Mouse (Mus musculus): ENCODE results near the gene Ralgapa2. TPM values are rescaled to one million over a fixed set of nuclear protein-coding genes. Genes with fewer than 3 reads are reported as not detected.

Gene Ralgapa2
- polyA plus RNA-seq, 1 experiment: 10.7 TPM

GRCm38 (mm10) chr2:146457494-146457893 is 54.6 kb downstream of the Ralgapa2 start:
- WGBS: 27% methylated on average over 2 of the region's 2 CpGs
- no peak for DNase-seq (ENCODE audit: low read depth, low spot score)

GRCm38 (mm10) chr2:146456612-146457011 is 55.5 kb downstream of the Ralgapa2 start:
- DNase-seq (ENCODE audit: low read depth, low spot score): no peak
- 69% methylated on average over 7 of the region's 7 CpGs for WGBS

DNA sequence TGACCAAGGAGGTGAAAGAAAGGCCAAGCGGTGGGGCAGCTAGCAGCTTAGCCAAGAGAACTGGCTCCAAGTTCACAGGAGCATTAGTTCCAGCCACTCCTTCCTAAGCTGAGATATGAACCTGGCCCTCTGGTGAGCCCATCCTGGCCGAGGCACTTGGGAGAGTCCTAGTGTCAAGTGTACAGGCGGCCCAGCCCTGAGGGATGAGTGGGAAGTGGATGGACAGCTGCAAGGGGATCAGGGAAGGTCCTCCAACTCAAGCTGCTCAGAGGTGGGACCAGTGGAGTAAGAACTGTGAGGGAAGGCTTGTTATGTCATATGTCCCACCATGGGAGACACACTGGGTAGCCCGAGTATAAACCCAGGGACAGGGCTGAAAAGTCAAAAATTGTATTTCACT is 56.1 kb downstream of the Ralgapa2 start:
- 89% methylated on average over 4 of the region's 4 CpGs for whole genome bisulfite sequencing
- DNase-seq (ENCODE audit: low read depth, low spot score): no peak

DNA sequence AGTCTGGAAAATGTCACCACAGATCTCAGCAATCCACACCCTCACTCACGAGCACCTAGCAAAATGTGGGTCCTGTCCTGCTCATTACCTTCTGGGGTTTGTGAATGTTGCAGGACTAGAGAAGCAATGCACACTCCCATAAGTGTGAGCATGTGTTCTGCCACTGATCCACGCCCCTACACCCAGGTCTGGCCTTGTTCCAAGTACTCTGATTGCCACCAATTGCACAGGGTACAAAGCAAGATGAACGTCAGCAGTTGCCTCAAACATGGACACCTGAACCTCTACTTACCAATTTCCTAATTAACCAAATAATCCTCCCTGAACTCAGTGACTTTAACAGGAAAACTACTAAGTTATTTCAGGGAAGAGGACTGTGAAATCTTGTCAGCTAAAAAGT is 68.1 kb downstream of the Ralgapa2 start:
- 43% methylated on average over 3 of the region's 3 CpGs for WGBS
- no peak for DNase-seq (ENCODE audit: low read depth, low spot score)

DNA sequence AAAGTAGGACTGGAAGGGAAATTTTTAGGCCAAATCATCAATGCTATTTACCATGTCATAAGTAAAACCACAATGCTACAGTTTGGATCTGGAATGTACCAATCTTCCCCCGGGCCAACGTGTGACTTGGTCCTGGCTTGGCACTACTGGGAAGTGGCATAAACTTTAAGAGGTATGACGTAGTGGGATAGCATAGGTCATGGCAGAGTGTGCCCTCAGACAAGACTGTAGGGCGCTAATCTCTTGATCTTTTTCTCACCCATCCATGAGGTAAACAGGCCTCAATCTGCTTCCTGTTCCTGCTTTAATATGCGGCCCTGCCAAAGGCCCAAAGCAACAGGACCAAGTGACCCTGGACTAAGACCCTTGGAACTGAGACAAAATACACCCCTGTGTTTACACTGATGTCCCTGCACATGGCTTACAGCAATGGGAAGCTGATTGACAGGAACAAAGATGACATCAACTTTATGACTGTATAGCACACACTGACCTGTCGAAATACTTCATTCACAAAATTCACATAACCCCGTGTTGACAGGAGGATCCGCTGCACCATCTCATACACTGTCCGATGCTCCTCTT is 68.8 kb downstream of the Ralgapa2 start:
- 92% methylated on average over 9 of the region's 9 CpGs for WGBS
- DNase-seq (ENCODE audit: low read depth, low spot score): no peak

DNA sequence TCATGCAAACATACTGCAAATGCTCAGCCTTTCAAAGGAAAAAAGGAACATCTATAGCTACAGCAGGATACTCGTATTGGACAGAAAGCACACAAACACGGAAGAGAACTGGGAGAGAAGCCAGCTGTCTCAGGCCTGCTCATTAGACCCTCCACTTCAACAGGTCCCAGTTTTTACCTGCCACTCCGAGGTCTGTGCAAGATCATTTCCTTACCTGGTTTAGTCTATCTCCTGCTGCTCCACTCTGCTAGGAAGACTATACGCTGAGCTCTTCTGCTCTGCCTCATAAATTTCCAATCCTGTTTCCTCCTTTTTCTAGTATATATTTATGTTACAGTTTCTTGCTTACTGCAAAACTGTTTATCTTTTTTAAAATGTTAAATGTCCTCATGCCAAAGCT is 70.4 kb downstream of the Ralgapa2 start:
- WGBS: 70% methylated on average over 4 of the region's 4 CpGs

GRCm38 (mm10) chr2:146428751-146429150 is 83.4 kb downstream of the Ralgapa2 start:
- 83% methylated on average over 3 of the region's 3 CpGs for WGBS
- no peak for DNase-seq (ENCODE audit: low read depth, low spot score)

More for the DNA sequence above, 70.4 kb downstream of the Ralgapa2 start:
- DNase-seq (ENCODE audit: low read depth, low spot score): no peak

GRCm38 (mm10) chr2:146427380-146427779 is 84.8 kb downstream of the Ralgapa2 start:
- DNase-seq (ENCODE audit: low read depth, low spot score): no peak
- WGBS: 90% methylated on average over 3 of the region's 3 CpGs

DNA sequence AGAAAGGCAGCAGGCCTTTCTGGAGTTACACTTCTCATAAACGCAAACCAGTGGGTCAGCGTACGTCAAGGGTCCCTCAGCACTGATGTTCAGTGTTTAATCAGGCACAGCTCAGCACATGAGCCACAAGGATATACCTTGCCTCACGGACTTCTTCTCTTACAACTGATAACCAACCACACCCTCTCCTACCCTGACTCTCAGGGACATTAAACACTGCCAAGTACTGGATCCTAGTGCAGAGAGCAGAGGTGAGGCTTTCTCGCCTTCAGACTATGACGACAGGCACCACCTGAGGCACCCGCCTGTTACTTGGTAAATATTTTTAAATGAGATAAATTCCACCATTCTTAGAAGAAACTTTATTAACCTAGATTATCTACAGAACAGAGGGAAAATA is 85.8 kb downstream of the Ralgapa2 start:
- WGBS: 73% methylated on average over 7 of the region's 7 CpGs

GRCm38 (mm10) chr2:146425235-146425634 is 86.9 kb downstream of the Ralgapa2 start:
- 83% methylated on average over 2 of the region's 2 CpGs for WGBS
- no peak for DNase-seq (ENCODE audit: low read depth, low spot score)

More for the DNA sequence above, 85.8 kb downstream of the Ralgapa2 start:
- no peak for DNase-seq (ENCODE audit: low read depth, low spot score)

DNA sequence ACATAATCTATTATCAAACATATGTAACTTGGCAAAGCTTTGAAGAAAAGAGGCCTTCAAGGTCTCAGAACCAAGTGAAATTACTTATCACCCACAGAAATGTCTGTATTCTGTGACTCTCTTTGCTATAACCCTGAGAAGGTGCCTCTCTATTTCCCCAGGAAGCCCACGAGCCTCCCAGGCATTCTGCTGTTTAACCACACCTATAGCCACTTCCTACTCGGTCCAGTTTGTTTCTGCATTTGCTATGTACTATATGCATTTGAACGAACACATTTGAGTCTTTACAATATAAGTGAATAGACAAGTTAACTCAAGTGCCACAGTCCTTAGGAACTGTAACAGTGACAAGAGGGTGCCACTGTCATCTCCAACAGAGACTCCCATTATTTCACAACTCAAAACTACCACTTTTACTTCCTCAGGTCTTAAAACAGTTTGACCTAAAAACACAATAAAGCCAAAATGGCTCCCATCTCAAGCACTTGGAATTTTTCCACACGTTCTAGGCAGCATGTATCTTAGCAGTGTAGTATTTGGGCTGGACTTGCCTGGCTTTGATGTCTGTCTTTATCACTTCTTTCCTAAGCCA is 88.3 kb downstream of the Ralgapa2 start:
- no peak for DNase-seq (ENCODE audit: low read depth, low spot score)
- 76% methylated on average over 4 of the region's 4 CpGs for WGBS

DNA sequence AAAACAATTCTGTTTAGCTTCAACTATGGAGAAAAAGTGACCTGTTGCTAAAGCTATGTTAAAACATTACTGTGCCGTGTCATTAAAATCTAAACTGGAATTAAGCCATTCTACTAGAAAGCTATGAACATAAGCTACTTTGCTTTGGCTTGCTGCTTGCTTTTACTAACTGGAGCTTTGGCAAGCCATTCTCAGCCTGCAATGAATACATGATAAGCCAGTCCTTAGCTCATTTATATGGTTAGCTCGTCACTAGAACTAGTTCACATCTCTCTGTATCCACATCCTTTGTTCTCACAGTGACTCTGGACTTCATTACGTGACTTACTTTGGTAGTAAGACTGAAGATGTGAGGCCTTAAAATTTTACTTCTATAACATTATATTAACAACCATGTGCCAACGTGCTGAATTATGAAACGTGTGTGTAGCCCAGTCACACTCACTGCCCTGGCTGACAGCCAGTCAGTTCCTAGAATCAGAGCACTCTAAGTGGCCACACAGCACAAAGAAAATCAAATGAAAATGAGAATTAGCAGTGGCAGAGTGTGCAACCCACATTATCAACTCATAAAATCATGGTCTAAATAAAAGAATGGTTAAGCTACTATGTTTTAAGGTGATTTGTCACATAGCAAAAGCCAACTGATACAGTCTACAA is 89.0 kb downstream of the Ralgapa2 start:
- no peak for DNase-seq (ENCODE audit: low read depth, low spot score)
- 67% methylated on average over 5 of the region's 5 CpGs for WGBS

DNA sequence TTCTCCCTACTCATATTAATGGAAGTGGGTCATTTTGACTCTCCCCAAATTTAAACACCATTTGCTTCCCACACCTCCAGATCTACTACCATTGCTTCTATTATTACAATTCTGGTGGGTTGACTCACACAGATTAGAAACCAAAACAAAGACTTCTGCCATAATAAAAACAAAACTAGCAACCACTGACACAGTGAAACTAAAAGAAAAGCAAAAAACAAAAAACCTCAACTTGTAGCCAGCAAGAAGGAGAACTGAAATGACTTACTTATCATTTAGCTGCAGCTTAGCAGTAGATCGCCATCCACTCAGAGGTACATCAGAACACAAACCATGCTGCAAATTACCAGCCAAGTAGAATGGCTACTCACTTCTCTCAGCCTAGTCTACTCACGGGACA is 95.9 kb downstream of the Ralgapa2 start:
- DNase-seq (ENCODE audit: low read depth, low spot score): no peak
- 76% methylated on average over 2 of the region's 2 CpGs for WGBS

- 53% methylated on average over 8 of the region's 8 CpGs for WGBS
- DNase-seq (ENCODE audit: low read depth, low spot score): peak; percentile 21
Observed at GRCm38 (mm10) chr2:146414484-146415291, 97.5 kb downstream of the Ralgapa2 start.

- no peak for DNase-seq (ENCODE audit: low read depth, low spot score)
- 61% methylated on average over 9 of the region's 9 CpGs for WGBS
Observed at GRCm38 (mm10) chr2:146412733-146413132, 99.4 kb downstream of the Ralgapa2 start.

DNA sequence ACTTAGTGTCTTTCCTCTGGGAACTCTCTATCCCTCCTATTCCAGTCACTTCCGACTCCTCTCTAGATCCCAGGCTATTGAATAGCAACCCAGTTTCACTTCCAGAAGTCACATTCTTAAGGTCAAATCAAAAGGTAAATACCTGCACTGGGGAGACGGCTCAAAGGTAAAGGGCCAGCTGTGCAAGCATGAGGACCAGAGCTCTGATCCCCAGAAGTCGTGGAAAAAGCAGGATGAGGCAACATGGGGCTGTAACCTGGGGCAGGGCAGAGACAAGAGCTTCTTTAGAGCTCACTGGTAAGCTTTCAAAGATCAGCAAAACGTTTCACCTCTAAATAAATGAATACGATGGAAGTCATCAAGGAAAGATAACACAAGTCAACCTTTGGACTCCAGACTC is 100.2 kb downstream of the Ralgapa2 start:
- DNase-seq (ENCODE audit: low read depth, low spot score): no peak
- 45% methylated on average over 5 of the region's 5 CpGs for whole genome bisulfite sequencing

- no peak for DNase-seq (ENCODE audit: low read depth, low spot score)
- 88% methylated on average over 4 of the region's 4 CpGs for WGBS
Observed at GRCm38 (mm10) chr2:146407078-146407477, 105.1 kb downstream of the Ralgapa2 start.

- no peak for DNase-seq (ENCODE audit: low read depth, low spot score)
Observed at GRCm38 (mm10) chr2:146401588-146401987, 110.6 kb downstream of the Ralgapa2 start.

GRCm38 (mm10) chr2:146400738-146401137 is 111.4 kb downstream of the Ralgapa2 start:
- DNase-seq (ENCODE audit: low read depth, low spot score): no peak
- 88% methylated on average over 2 of the region's 2 CpGs for WGBS

GRCm38 (mm10) chr2:146398211-146398865 is 113.8 kb downstream of the Ralgapa2 start:
- 92% methylated on average over 6 of the region's 6 CpGs for WGBS
- no peak for DNase-seq (ENCODE audit: low read depth, low spot score)

Measured in large intestine, adult 2 months (tissue).